Mouse (Mus musculus): ENCODE data around the gene Atp7b.

The Atp7b gene

GRCm38 (mm10) chr8:22022244-22022643 is 37.9 kb downstream of the Atp7b start:
- DNase-seq = no peak

- DNase-seq = no peak
These were observed 40.6 kb downstream of the Atp7b start for GRCm38 (mm10) chr8:22019498-22019897.

GRCm38 (mm10) chr8:22017731-22018130 is 42.4 kb downstream of the Atp7b start:
- peak; percentile 20 for DNase-seq

- DNase-seq = no peak
These were observed 46.9 kb downstream of the Atp7b start for GRCm38 (mm10) chr8:22013034-22013707.

GRCm38 (mm10) chr8:22009403-22009802 is 50.7 kb downstream of the Atp7b start:
- no peak for DNase-seq

- no peak for DNase-seq
These were observed 53.7 kb downstream of the Atp7b start for GRCm38 (mm10) chr8:22006423-22006822.

- DNase-seq = no peak
These were observed 55.2 kb downstream of the Atp7b start for GRCm38 (mm10) chr8:22004750-22005522.

GRCm38 (mm10) chr8:21995181-21995580 is 64.9 kb downstream of the Atp7b start:
- DNase-seq = no peak

- DNase-seq = peak; percentile 42
These were observed 67.9 kb downstream of the Atp7b start for GRCm38 (mm10) chr8:21992184-21992583.

GRCm38 (mm10) chr8:21981664-21982337 is 78.3 kb downstream of the Atp7b start:
- DNase-seq = peak; percentile 5

- DNase-seq = no peak
These were observed 81.9 kb downstream of the Atp7b start for GRCm38 (mm10) chr8:21978193-21978592.

- DNase-seq = no peak
These were observed 90.6 kb downstream of the Atp7b start, which contains the start of gene Ccdc70 for GRCm38 (mm10) chr8:21969475-21969874. Gene Ccdc70 (plus strand): TSS chr8:21969775.

GRCm38 (mm10) chr8:21966646-21967045 is 93.5 kb downstream of the Atp7b start:
- DNase-seq = no peak

- DNase-seq = no peak
These were observed 101.7 kb downstream of the Atp7b start, which contains the start of gene Fam90a1a for GRCm38 (mm10) chr8:21958414-21958813. Gene Fam90a1a (plus strand): TSS chr8:21958714.

- no peak for DNase-seq
These were observed 103.8 kb downstream of the Atp7b start for GRCm38 (mm10) chr8:21956336-21956735.

GRCm38 (mm10) chr8:21955321-21955720 is 104.8 kb downstream of the Atp7b start:
- DNase-seq = peak; percentile 59

GRCm38 (mm10) chr8:21947311-21948017 is 112.6 kb downstream of the Atp7b start:
- peak; percentile 16 for DNase-seq

GRCm38 (mm10) chr8:21946462-21946861 is 113.6 kb downstream of the Atp7b start, which contains the start of gene Defb13:
Gene Defb13 (plus strand): TSS chr8:21946762.
- DNase-seq = no peak
